Mouse (Mus musculus): ENCODE measurements around the gene Pld6. TPM values are rescaled to one million over a fixed set of nuclear protein-coding genes. Genes with fewer than 3 reads are reported as not detected.
"Not testable (repeated sequence)": the region's sequence is repeated elsewhere in the genome, so short reads cannot be mapped to it uniquely, and the experiment has no call there.

Pld6 gene
- total RNA-seq, 2 experiments from 2014 or later = 1.9 to 2.2 TPM

GRCm38 (mm10) chr11:59745851-59746250, 41.6 kb downstream of the Pld6 start:
- no peak for DNase-seq

DNA sequence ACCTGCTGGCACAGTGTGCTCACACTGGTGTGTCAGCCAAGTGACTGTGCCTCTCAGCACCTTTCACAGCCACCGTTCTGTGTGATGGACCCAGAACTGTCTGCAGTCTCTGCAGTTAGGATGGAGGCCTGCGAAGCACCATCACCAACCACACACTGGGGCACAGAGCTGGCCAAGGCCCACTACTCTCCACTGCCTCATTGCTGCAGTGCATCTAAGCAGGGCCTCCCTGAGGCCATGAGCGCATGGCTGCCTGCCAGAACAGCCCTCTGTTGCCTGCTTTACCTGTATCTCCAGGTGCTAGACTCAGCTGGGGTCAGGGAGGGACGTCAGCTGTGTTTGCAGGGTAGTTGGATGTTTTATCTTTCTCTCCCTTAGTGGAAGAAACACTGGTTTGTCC, 43.1 kb downstream of the Pld6 start:
- no peak for DNase-seq

- no peak for DNase-seq
Measured at GRCm38 (mm10) chr11:59743712-59744111, 43.7 kb downstream of the Pld6 start.

DNA sequence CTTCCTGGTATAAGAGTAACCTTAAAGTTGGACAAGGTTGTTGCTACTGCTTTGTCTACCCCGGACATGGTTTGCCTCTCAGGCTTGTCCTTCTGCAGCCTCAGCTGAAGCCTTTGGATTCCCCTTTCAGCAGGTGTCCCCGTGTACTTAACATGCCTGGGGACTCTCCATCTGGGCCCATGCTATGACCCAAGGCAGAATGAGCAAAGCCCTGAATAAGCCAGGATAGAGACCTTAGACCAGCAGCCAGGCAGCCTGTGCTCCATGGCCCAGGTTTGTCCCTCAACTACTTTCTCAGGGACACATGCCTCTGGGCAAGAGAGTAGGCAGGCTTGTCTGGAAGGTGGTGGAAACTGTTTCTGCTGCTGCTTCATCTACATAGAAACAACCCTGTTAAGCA, 44.1 kb downstream of the Pld6 start:
- no peak for DNase-seq

- DNase-seq = no peak
Measured at GRCm38 (mm10) chr11:59741915-59742314, 45.5 kb downstream of the Pld6 start.

GRCm38 (mm10) chr11:59739996-59740395, 47.4 kb downstream of the Pld6 start:
- DNase-seq = no peak

DNA sequence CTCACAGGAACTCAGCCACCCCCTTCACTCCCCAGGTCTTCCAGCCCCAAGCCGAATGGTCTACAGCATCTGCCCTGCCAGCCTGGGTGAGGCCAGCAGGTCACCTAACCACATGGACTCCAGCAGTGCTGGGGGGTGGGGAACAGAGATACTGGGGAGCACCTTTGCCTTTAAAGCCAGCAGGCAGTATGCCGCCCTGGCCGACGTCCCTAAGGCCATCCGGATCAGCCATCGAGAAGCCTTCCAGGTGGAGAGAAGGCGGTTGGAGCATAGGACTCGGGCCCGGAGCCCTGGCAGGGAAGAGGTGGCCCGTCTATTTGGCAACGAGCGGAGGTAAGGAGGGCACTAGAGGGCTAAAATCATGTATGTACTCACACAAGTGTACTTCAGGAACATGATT, 50.2 kb downstream of the Pld6 start:
- DNase-seq = no peak

DNA sequence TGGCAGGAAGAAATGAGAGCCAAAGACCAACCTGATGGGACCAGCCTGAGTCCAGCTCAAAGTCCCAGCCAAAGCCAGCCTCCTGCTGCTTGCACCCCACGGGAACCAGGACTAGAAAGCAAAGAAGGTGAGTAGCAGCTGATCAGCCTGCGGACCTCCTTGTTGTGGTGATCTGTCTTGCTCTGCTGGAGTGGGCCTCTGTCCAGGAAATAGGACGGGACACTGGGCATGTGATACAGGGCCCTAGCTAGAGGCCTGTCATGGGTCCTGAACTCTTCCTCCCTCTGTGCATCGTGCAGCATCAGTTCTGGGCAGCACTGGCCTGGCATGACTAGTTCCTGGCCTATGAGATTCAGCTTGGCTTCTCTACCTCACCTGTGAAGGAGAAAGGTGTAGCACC, 51.5 kb downstream of the Pld6 start:
- DNase-seq = not testable (repeated sequence)

DNA sequence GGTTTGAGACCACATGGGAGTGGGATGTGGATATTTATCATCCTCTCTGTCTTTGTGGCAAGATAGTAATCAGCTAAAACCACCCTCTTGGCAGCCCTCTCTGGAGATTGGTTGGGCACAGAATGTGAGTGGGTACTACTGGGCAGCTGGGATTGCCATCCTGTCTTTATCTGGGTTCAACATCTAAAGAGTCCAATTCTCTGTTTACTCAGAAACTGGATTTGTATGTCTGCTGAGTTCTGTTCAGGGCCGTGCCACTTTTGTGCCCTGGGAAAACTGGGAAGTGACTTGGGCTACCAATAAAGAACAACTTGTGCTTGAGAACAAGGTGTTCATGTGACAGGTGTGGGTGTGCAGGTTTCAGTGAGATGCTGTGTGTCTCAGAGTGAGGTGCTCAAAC, 53.1 kb downstream of the Pld6 start:
- DNase-seq = no peak

Other genes starting within 250 kb of the Pld6 start
- gene Nlrp3, start 246.1 kb downstream of the Pld6 start, total RNA-seq (2021) = under 1 TPM; 0.18 to 0.31 TPM
- gene Olfr222, start 211.4 kb downstream of the Pld6 start, total RNA-seq (2021) = not detected
- gene Olfr223, start 194.4 kb downstream of the Pld6 start, total RNA-seq (2021) = not detected
- 100 to 1,000 TPM; 220 to 241 TPM for gene Mprip, start 126.3 kb downstream of the Pld6 start, total RNA-seq (2021)
- 10 to 100 TPM; 22.1 to 28.0 TPM for gene Flcn, start 22.4 kb upstream of the Pld6 start, total RNA-seq (2021)
- gene Nt5m, start 51.8 kb upstream of the Pld6 start, total RNA-seq (2021) = 10 to 100 TPM; 25.3 to 29.2 TPM
- 10 to 100 TPM; 83.9 to 85.6 TPM for gene Cops3, start 52.2 kb upstream of the Pld6 start, total RNA-seq (2021)
- gene Med9, start 160.6 kb upstream of the Pld6 start, total RNA-seq (2021) = 10 to 100 TPM; 27.5 to 30.2 TPM
- 1 to 10 TPM; 4.0 to 4.4 TPM for gene Rasd1, start 177.3 kb upstream of the Pld6 start, total RNA-seq (2021)